Mouse (Mus musculus): ENCODE measurements around the gene Ppil2. TPM values are rescaled to one million over a fixed set of nuclear protein-coding genes. Genes with fewer than 3 reads are reported as not detected.

Gene Ppil2
- 84.2 and 97.6 TPM in 2 replicates for total RNA-seq (2021)
- long read RNA-seq, experiment 1, transcript Ppil2-209 (20 exons, 3,088 nt), result major isoform, 78 of 165 reads
- long read RNA-seq, experiment 1, transcript Ppil2-201 (21 exons, 2,333 nt), result minor isoform, 41 of 165 reads
- long read RNA-seq, experiment 1, partial matches to known transcripts, result 7 of 165 reads
- long read RNA-seq, experiment 1, other reads (novel, unspliced or antisense), result 35 of 165 reads
- long read RNA-seq, experiment 2, transcript Ppil2-201 (21 exons, 2,333 nt), result minor isoform, 27 of 109 reads
- long read RNA-seq, experiment 2, transcript Ppil2-209 (20 exons, 3,088 nt), result major isoform, 52 of 109 reads
- long read RNA-seq, experiment 2, partial matches to known transcripts, result 6 of 109 reads
- long read RNA-seq, experiment 2, other reads (novel, unspliced or antisense), result 21 of 109 reads

DNA sequence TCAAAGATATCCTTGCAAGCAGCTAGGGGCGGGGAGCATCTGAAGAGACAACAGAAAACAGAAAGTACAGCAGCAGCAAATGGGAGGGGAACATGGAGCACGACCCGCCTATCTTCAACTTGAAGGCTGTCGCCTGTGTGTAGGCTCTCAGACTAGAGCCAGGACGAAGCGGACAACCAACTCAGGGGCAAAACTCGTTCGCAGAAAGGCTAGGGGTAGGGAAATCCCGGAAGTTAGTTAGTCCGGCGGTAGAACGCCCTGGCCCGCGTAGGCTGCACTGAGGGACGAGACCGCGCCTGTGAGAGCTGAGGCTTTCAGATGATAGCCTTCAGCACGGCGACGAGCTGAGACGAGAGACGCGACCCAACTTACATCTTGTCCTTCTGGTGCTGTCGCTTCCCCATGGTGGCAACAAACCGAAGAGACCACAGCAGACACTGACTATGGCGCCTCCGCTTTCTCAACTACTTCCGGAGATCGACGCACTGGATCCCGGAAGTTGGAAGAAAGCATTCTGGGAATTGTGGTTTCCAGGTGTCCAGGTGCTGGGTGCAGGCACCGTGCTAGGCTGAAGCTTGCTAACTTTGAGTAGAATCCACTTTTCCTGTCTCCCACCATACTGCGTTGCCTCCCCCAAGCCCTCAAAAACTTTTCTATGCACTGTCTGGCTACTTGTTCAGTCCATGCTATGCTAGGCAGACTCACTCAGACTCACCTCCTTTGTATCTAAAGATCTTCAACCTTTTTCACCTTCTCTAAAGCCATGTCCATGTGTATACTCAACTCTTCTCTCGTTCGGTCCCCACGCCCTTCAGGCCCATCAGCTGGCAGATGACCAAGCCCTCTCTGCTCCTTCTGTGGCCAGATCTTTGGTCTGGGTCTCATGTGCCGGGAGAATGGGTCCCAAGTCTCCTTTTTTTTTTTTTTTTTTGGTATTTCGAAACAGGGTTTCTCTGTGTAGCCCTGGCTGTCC, at the start of gene Ppil2:
TSS of gene Ppil2 (minus strand) at position 487 of the 973 bp plus-strand sequence.
- DNase-seq, result peak; percentile 81

DNA sequence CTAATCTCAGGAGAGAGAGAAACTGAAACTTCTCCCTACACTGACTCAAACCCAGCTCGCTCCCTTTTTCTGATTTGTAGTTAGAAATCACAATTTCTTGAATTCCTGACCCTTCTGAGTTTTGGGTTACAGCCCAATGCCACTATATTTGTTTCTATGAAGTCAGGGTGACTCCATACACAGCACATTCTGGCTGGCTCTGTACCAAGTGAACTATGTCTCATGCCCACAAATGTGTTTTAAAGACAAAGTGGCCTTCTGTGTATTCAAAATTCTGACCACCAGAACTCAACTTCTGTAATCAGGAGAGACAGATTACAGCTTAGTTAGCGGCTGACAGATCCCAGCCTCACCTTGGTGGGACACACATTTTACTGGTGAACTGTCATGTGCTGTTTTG, 43.3 kb upstream of the Ppil2 start:
- DNase-seq, result peak; percentile 55

- no peak for DNase-seq
Measured at GRCm38 (mm10) chr16:17151874-17152273, 40.8 kb upstream of the Ppil2 start.

- no peak for DNase-seq
Measured at GRCm38 (mm10) chr16:17150520-17151258, 39.6 kb upstream of the Ppil2 start.

DNA sequence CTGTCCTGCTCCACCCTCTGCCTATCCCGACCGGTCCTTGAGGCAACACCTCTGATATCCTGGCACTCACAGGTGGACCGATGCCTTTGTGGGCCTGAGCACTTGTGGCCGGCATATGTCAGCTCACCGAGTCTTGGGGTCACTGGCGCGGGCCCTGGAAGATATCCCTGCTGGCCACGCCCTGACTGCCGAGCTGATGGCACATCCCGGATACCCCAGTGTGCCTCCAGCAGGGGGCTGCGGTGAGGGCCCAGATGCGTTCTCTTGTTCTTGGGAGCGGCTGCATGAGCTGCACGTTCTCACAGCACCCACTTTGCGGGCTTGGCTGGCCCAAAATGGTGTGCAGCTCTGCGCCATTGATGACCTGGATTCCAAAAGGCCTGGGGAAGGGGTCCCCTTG, 37.0 kb upstream of the Ppil2 start:
- peak; percentile 34 for DNase-seq

GRCm38 (mm10) chr16:17147391-17147929, 36.4 kb upstream of the Ppil2 start:
- peak; percentile 33 for DNase-seq

- peak; percentile 89 for DNase-seq
Measured at GRCm38 (mm10) chr16:17146772-17147235, 35.7 kb upstream of the Ppil2 start, which contains the start of gene Ccdc116. TSS of gene Ccdc116 (minus strand) at chr16:17147229.

DNA sequence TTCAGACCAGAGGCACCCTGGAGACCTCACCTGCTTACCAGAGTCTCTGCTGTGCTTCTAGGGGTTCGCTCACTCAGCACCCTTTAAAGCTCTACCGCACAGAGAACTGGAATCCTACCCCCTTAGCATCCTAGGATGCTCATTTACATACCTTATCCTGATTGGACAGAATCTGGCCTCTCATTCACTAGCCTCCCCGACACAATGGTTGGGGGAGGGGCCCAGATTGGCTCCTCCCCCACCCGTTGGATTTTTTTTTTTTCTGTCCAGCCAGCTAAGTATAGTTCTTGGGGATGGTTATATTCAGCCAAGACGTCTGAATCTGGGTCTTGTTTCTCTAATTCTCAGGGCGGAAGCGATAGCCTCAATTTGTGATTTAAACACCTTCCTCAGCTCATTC, 33.3 kb upstream of the Ppil2 start, which contains the start of gene Ydjc:
TSS of gene Ydjc (plus strand) at position 283 of the 400 bp plus-strand sequence.
- DNase-seq, result no peak

DNA sequence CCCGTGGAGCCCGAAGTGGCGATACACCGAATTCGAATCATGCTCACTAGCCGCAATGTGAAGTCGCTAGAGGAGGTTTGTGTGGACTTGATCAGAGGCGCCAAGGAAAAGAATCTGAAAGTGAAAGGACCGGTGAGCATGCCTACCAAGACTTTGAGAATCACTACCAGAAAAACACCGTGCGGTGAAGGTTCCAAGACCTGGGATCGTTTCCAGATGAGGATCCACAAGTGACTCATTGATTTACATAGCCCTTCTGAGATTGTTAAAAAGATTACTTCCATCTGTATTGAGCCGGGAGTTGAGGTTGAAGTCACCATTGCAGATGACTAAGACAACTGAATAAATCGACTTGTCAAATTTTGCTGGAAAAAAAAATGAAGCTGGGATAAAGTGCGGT, 26.3 kb upstream of the Ppil2 start:
- peak; percentile 22 for DNase-seq

GRCm38 (mm10) chr16:17132906-17133200, 21.8 kb upstream of the Ppil2 start:
- no peak for DNase-seq

- DNase-seq, result peak; percentile 98
Measured at GRCm38 (mm10) chr16:17132089-17132905, 21.2 kb upstream of the Ppil2 start, which contains the start of gene Sdf2l1. TSS of gene Sdf2l1 (minus strand) at chr16:17132383.

DNA sequence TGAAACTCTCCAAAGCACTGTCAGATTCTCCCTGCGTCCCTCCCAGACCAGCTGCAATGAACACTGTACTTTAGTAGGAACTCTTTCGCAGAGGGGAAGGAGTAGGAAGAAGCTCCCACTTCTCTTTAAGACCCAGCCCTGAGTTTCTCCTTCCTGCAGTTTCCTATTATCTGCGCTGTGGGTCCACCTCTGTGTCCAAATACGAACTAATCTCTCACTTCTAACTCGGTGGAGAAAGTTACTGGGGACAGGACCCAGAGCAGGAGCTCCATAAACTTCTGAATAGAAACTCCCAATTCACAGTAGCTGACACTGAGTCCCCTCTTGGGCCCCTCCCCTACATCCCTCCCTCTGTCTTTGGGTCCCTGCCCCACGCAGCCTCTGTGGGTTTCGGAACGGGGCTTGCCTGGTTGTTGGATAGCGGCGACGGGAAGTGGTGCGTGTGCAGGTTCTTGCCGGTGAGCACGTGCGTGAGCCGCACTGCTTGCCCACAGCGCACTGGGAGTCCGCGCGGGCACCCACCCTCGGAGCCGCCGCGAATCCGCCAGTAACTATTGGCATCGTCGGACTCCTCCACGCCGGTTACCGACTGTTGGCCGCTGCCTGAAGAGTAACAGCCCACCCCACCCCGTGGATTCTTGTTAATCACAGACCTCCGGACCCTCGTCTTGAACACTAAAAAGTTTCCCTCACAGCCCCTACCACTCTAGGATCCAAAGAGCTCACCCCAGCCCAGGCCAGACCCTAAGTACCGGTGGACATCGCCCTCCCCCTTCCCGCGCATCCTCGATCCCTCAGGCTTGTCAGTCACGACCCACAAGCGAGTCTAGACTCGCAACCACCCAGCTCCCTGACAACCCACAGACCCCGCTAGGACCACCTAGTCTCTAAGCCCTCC, 20.4 kb upstream of the Ppil2 start:
- peak; percentile 27 for DNase-seq

GRCm38 (mm10) chr16:17127292-17127691, 16.2 kb upstream of the Ppil2 start:
- peak; percentile 72 for DNase-seq

- peak; percentile 90 for DNase-seq
Measured at GRCm38 (mm10) chr16:17124871-17125520, 13.9 kb upstream of the Ppil2 start, which contains the start of gene 2610318N02Rik. TSS of gene 2610318N02Rik (minus strand) at chr16:17125167.

GRCm38 (mm10) chr16:17124119-17124870, 13.2 kb upstream of the Ppil2 start:
- DNase-seq, result no peak

DNA sequence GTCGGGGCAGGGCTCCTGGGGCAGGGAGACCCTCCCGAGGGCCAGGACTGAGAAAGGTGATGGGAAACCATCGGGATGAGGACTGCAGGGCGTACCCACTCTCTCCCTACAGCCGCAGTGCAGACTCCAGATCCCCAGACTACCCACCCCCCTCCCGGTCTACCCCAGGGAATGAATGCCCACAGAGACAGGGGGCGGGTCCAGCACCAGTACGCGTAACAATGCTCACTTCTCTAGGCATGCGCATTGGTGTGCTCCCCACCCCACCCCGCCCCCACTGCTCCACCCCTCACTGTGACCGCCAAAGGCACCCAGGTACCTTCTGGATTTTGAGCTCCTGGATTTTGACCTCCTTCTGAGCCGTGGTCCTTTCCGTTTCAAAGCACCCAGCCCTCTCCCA, 10.5 kb upstream of the Ppil2 start:
- no peak for DNase-seq

DNA sequence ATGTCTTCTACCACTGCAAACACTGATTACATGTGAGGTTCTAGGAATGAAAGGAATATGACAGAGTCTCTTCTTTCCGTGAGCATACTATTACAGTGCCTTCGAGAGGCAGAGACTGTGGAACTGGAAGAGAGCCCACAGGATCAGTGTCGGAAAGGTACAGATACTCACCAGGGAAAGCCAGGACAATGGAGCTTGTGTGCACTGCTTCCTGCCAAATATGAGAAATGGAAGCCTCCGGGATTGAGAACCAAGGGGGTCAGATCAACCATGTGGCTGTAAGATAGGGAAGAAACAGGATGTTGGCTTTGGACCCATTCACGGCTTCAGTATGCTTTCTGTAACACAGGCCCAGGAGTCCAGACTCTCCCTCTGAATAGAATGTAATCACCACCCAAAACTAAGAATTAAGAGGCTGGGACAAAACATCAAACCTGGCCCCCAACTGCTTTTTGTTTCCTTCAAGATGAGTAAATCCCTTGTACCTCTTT, 6.3 kb upstream of the Ppil2 start:
- DNase-seq, result no peak

DNA sequence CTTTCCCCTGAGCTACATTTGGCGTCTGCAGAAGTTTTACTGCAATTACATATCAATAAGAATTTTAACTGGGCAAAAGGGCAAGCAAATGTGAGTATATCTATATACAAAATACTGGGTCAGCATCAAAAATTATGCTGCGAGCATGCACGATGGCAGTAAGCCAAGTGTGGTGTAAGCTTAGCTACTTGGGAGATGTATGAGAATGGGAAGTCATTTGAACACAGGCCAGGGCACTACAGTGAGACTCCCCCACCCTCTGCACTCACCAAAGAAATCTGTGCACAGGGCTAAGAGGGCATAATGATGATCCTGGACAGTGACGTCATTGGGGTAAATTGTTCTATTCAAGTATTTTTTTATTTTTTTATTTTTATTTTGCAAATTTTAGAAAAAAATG, 6.5 kb downstream of the Ppil2 start:
- DNase-seq, result no peak
